Mouse (Mus musculus) midbrain, postnatal 0 days (tissue): ENCODE results near the gene Il12rb1. TPM values are rescaled to one million over a fixed set of nuclear protein-coding genes. Genes with fewer than 3 reads are reported as not detected.

Source experiments
- ATAC-seq: fragments of 200-750 bp; cut with Nextera tagmentation; 2 replicates; pipeline ENCODE4 v1.8.0; 2017; ENCODE audit warnings: moderate number of reproducible peaks, mild to moderate bottlenecking, moderate TSS enrichment, moderate library complexity; ENCODE audit not compliant: low FRiP score
- DNase-seq: peaks from one replicate; pipeline ENCODE4 v3.0.0-alpha.2; 2015; ENCODE audit warnings: low spot score
- H3K27ac ChIP-seq: fragments of 300-500 bp; sonication (generic); 2 replicates; pipeline ENCODE4 v1.5.1; 2014; ENCODE audit warnings: low read depth, mild to moderate bottlenecking, low read length, mixed read lengths
- H3K27me3 ChIP-seq: fragments of 300-500 bp; sonication (generic); 2 replicates; pipeline ENCODE4 v1.6.1; 2014; ENCODE audit warnings: low read length, control low read depth, mixed read lengths; ENCODE audit not compliant: insufficient read depth
- H3K36me3 ChIP-seq: fragments of 300-500 bp; sonication (generic); 2 replicates; pipeline ENCODE4 v1.6.1; 2014; ENCODE audit warnings: low read length, control low read depth, mixed read lengths; ENCODE audit not compliant: insufficient read depth
- H3K4me1 ChIP-seq: fragments of 300-500 bp; sonication (generic); 2 replicates; pipeline ENCODE4 v1.6.1; 2014; ENCODE audit warnings: mild to moderate bottlenecking, control low read depth, antibody characterized with exemption, low read length, mixed read lengths; ENCODE audit not compliant: insufficient read depth
- H3K4me2 ChIP-seq: fragments of 300-500 bp; sonication (generic); 2 replicates; pipeline ENCODE4 v1.6.1; 2014; ENCODE audit warnings: low read depth, mild to moderate bottlenecking, low read length, mixed read lengths; ENCODE audit not compliant: poor library complexity, severe bottlenecking
- H3K4me3 ChIP-seq: fragments of 300-500 bp; sonication (generic); 2 replicates; pipeline ENCODE4 v1.5.1; 2014; ENCODE audit warnings: low read depth, mild to moderate bottlenecking, low read length, moderate library complexity
- H3K9ac ChIP-seq: fragments of 300-500 bp; sonication (generic); replicated peaks from 2 replicates; pipeline ENCODE4 v1.6.1; 2014; ENCODE audit warnings: mild to moderate bottlenecking, low read length, moderate library complexity, mixed read lengths; ENCODE audit not compliant: poor library complexity, severe bottlenecking
- H3K9me3 ChIP-seq: fragments of 300-500 bp; sonication (generic); 2 replicates; pipeline ENCODE4 v1.6.1; 2016; ENCODE audit warnings: low read length, control low read depth
- CTCF ChIP-seq: IDR thresholded peaks from 2 replicates; pipeline ENCODE4 v1.5.1; 2016; ENCODE audit warnings: antibody characterized with exemption, mild to moderate bottlenecking
- WGBS: fragments of 180-500 bp; shearing (Covaris S2); extraction: QIAGEN DNeasy Blood & Tissue Kit; methylation state at CpG from one replicate; pipeline ENCODE4 v1.1.7; 2014; 5-methylcytosine and 5-hydroxymethylcytosine counted together
- polyA plus RNA-seq: library from polyadenylated mRNA; unstranded; fragments of >200 nt; fragmentation: Nextera tagmentation; extraction: Ambion mirVana; gene quantifications from 2 replicates; pipeline ENCODE4 v1.2.1, GENCODE M21; 2015
- total RNA-seq: library from RNA; depleted of rRNA; stranded (reverse); fragments of >200 nt; gene quantifications from 2 replicates; pipeline ENCODE4 v1.2.3, GENCODE M21; 2014

Il12rb1 gene
- total and polyA plus RNA-seq, 2 experiments from 2014 or later: not detected

DNA sequence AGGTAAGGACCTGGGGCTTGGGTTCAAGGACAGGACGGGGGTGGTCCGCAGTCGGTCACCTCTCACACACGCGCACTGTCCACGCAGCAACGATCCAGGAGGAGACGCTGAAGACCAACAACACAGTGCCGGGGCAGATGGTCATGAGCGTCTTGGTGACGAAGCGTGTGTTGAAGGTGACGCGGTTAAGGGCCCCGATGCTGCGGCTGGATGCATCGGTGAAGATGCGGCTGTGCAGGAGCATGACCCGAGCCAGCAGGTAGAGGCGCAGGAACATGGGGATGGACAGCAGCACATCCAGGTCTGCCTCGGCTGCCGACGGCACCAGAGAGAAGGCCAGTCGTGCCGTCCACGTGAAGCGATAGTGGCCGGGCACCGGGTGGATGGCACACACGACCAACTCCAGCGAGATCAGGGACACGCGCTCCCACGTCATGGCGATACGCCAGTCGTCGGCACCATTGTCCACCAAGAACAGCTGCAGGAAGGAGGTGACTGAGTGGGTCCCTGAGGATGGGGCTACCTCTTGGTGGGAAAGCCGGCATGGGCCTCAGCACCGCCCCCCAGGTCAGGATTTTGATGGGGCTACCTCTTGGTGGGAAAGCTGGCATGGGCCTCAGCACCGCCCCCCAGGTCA, 44.5 kb downstream of the Il12rb1 start:
- 0 out of 2 replicates have a peak, but pooled peaks cover 10% of the 10 kb centered on the region for H3K36me3 ChIP-seq
- no peaks in the 10 kb centered on the region for H3K9me3 ChIP-seq
- peaks cover 11% of the 10 kb centered on the region; the same call in 1 of the 2 replicates for H3K4me1 ChIP-seq
- DNase-seq (no peak), ATAC-seq (no peak)
- no peak overlapping the region for H3K4me2 ChIP-seq
- no peak overlapping the region for H3K27ac ChIP-seq
- no peak overlapping the region for H3K9ac ChIP-seq
- no peak for TF ChIP-seq CTCF
- 94% methylated on average over 38 of the region's 41 CpGs for WGBS
- H3K27me3 ChIP-seq: no peaks in the 10 kb centered on the region
- no peak overlapping the region for H3K4me3 ChIP-seq

DNA sequence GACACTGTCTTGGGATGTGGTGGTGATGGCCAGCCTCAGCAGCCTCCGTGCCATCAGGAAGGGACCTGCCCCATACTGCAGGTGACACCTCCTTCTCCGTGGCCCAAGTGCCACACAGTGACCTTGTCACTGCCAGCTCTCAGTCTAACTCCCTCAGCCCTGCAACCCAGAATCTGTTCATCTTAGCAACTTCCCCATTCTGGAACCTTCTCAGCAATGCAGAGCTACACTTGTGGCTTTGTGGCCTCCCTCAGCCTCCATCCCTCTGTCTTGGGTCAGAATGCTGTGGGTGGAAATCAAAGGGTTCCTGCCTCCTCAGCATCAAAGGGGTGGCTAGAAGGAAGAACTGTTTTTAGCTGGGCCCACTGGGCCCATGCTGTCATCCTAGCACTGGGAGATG, 45.6 kb downstream of the Il12rb1 start:
- TF ChIP-seq CTCF: no peak
- Histone ChIP-seq H3K27me3 (no peaks in the 10 kb centered on the region), H3K36me3 (0 out of 2 replicates have a peak, but pooled peaks cover 7% of the 10 kb centered on the region), H3K4me1 (peaks cover 11% of the 10 kb centered on the region; the same call in 1 of the 2 replicates), H3K4me3 (no peak overlapping the region), H3K9me3 (no peaks in the 10 kb centered on the region), H3K4me2 (no peak overlapping the region), H3K27ac (no peak overlapping the region), H3K9ac (no peak overlapping the region)
- no peak for DNase-seq
- no peak for ATAC-seq
- 88% methylated on average over 2 of the region's 2 CpGs for WGBS

DNA sequence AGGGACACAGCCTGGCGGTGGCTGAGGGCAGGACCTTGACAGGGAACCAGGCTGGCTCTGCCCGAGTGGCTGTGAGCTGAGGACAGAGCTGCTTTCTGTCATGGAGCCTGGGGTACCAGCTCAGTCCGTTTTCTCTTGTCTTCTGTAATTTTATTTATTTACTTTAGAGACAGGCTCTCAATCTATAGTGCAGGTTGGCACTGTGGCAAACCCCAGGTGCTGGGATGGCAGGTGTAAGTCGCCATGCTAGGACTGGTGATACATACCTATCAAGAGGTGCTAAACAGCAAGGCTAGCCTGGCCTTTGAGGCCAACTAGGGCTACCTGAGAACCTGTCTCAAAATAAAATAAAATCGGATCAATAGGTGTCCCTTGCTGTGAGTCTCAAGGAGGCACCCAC, 47.8 kb downstream of the Il12rb1 start:
- ATAC-seq (no peak), DNase-seq (no peak)
- Histone ChIP-seq H3K27ac (no peak overlapping the region), H3K4me3 (no peak overlapping the region), H3K27me3 (no peaks in the 10 kb centered on the region), H3K4me2 (peak overlapping the region; percentile 95; the same call in 1 of the 2 replicates), H3K9ac (peak overlapping the region; percentile 64; the same call in 1 of the 2 replicates), H3K36me3 (0 out of 2 replicates have a peak, but pooled peaks cover 7% of the 10 kb centered on the region), H3K9me3 (no peaks in the 10 kb centered on the region), H3K4me1 (peaks cover 11% of the 10 kb centered on the region; the same call in 1 of the 2 replicates)
- TF ChIP-seq CTCF: no peak
- WGBS: 68% methylated on average over 5 of the region's 5 CpGs

DNA sequence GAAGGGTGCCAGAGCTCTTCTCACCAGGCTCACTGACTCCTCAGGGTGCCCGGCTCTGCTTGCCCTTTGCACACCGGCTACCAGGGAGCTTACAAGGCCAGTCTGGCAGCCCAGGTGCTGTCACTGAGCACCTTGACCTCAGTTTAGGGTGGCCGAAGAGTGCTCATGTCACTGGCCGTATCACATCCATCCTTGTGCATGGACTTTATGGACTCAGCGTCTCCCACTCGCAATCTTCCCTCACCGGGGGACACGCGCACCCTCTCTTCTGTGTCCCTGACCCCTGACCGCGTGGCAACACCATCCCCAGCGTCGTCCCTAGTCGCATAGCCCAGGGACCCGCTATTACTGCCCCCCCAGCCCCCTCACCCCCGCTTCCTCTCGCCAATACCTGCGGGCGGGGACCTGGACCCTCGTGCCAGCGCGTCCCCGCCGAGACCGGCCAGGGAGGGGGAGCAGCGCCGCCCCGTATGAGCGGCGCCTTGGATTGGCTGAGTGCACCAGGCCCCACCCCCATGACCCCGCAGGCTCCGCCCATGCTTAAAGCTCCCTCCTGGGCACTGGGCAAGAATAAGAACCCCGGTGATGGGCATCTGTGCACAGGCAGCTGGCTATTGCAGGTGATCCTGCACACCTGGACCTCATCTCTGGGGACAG, 48.4 kb downstream of the Il12rb1 start:
- Histone ChIP-seq H3K9me3 (no peaks in the 10 kb centered on the region), H3K4me1 (peaks cover 11% of the 10 kb centered on the region; the same call in 1 of the 2 replicates), H3K36me3 (0 out of 2 replicates have a peak, but pooled peaks cover 6% of the 10 kb centered on the region), H3K27ac (no peak overlapping the region), H3K9ac (peak overlapping the region; percentile 64), H3K4me3 (peak overlapping the region; percentile 53), H3K4me2 (peak overlapping the region; percentile 95), H3K27me3 (no peaks in the 10 kb centered on the region)
- ATAC-seq (peak; percentile 81), DNase-seq (peak; percentile 68)
- 7% methylated on average over 32 of the region's 33 CpGs for WGBS
- no peak for TF ChIP-seq CTCF

DNA sequence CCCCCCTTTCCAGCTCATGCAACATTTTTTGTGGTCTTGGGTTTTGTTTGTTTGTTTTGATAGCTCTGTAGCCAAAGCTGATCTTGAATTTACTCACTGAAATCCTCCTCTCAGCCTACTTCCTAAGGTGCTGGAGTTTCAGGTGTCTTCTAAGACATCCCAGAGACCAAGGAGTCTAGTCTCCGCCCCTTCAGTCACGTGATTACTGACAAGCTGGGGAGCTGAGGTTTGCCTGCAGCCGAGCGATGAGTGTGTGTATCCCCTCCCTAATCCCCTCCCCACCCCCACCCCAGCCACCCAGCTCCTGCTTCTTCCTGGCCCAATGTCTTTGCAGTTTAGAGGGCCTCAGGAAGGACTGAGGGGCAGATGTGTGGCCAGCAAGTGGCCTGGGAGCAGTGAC, 49.3 kb downstream of the Il12rb1 start:
- peak overlapping the region; percentile 95; the same call in 1 of the 2 replicates for H3K4me2 ChIP-seq
- 0 out of 2 replicates have a peak overlapping the region, but pooled peaks have one; percentile 64 for H3K9ac ChIP-seq
- no peak overlapping the region for H3K27ac ChIP-seq
- WGBS: 21% methylated on average over 4 of the region's 4 CpGs
- peaks cover 15% of the 10 kb centered on the region; the same call in 1 of the 2 replicates for H3K4me1 ChIP-seq
- H3K4me3 ChIP-seq: no peak overlapping the region
- 0 out of 2 replicates have a peak, but pooled peaks cover 3% of the 10 kb centered on the region for H3K36me3 ChIP-seq
- no peaks in the 10 kb centered on the region for H3K27me3 ChIP-seq
- no peaks in the 10 kb centered on the region for H3K9me3 ChIP-seq
- DNase-seq (no peak), ATAC-seq (no peak)
- no peak for TF ChIP-seq CTCF
